Mouse (Mus musculus): ENCODE data around the gene Tut1.

Gene Tut1

GRCm38 (mm10) chr19:8930771-8931170 is 22.9 kb upstream of the Tut1 start:
- no peak for TF ChIP-seq GATA4 (IDR thresholded peaks at IDR 0.05; ENCODE audit: insufficient replicate concordance, low read length)

- TF ChIP-seq GATA4 (IDR thresholded peaks at IDR 0.05; ENCODE audit: insufficient replicate concordance, low read length), result no peak
Observed at GRCm38 (mm10) chr19:8936736-8937135, 16.9 kb upstream of the Tut1 start.

GRCm38 (mm10) chr19:8940526-8941133 is 13.0 kb upstream of the Tut1 start:
- TF ChIP-seq GATA4 (IDR thresholded peaks at IDR 0.05; ENCODE audit: insufficient replicate concordance, low read length), result no peak

GRCm38 (mm10) chr19:8941136-8941514 is 12.5 kb upstream of the Tut1 start:
- TF ChIP-seq GATA4 (IDR thresholded peaks at IDR 0.05; ENCODE audit: insufficient replicate concordance, low read length), result no peak

- peak; percentile 11; the same call in 1 of the 2 replicates for TF ChIP-seq GATA4 (IDR thresholded peaks at IDR 0.05; ENCODE audit: insufficient replicate concordance, low read length)
Observed at GRCm38 (mm10) chr19:8941515-8942217, 12.0 kb upstream of the Tut1 start, which contains the start of gene Mta2. Mta2 (plus strand) TSS chr19:8941875.

GRCm38 (mm10) chr19:8942276-8942964 is 11.2 kb upstream of the Tut1 start:
- TF ChIP-seq GATA4 (IDR thresholded peaks at IDR 0.05; ENCODE audit: insufficient replicate concordance, low read length), result no peak

GRCm38 (mm10) chr19:8943047-8943446 is 10.6 kb upstream of the Tut1 start:
- no peak for TF ChIP-seq GATA4 (IDR thresholded peaks at IDR 0.05; ENCODE audit: insufficient replicate concordance, low read length)

GRCm38 (mm10) chr19:8944062-8944461 is 9.6 kb upstream of the Tut1 start:
- TF ChIP-seq GATA4 (IDR thresholded peaks at IDR 0.05; ENCODE audit: insufficient replicate concordance, low read length), result no peak

- TF ChIP-seq GATA4 (IDR thresholded peaks at IDR 0.05; ENCODE audit: insufficient replicate concordance, low read length), result no peak
Observed at GRCm38 (mm10) chr19:8944750-8945149, 8.9 kb upstream of the Tut1 start.

GRCm38 (mm10) chr19:8945251-8945650 is 8.4 kb upstream of the Tut1 start:
- TF ChIP-seq GATA4 (IDR thresholded peaks at IDR 0.05; ENCODE audit: insufficient replicate concordance, low read length), result no peak

GRCm38 (mm10) chr19:8946929-8947328 is 6.7 kb upstream of the Tut1 start:
- no peak for TF ChIP-seq GATA4 (IDR thresholded peaks at IDR 0.05; ENCODE audit: insufficient replicate concordance, low read length)

- TF ChIP-seq GATA4 (IDR thresholded peaks at IDR 0.05; ENCODE audit: insufficient replicate concordance, low read length), result no peak
Observed at GRCm38 (mm10) chr19:8950190-8950589, 3.5 kb upstream of the Tut1 start.

- TF ChIP-seq GATA4 (IDR thresholded peaks at IDR 0.05; ENCODE audit: insufficient replicate concordance, low read length), result no peak
Observed at GRCm38 (mm10) chr19:8952241-8952640, 1.4 kb upstream of the Tut1 start.

GRCm38 (mm10) chr19:8954171-8954570 is 524 bp downstream of the Tut1 start:
- no peak for TF ChIP-seq GATA4 (IDR thresholded peaks at IDR 0.05; ENCODE audit: insufficient replicate concordance, low read length)

- no peak for TF ChIP-seq GATA4 (IDR thresholded peaks at IDR 0.05; ENCODE audit: insufficient replicate concordance, low read length)
Observed at GRCm38 (mm10) chr19:8962256-8962655, 8.6 kb downstream of the Tut1 start.

GRCm38 (mm10) chr19:8965075-8965474 is 11.4 kb downstream of the Tut1 start:
- no peak for TF ChIP-seq GATA4 (IDR thresholded peaks at IDR 0.05; ENCODE audit: insufficient replicate concordance, low read length)

All from liver, adult (tissue).